Mouse (Mus musculus) activated CD4-positive, CD25-positive, alpha-beta regulatory T cell, adult 4 months (primary cell): ENCODE data around the gene Shq1. TPM values are rescaled to one million over a fixed set of nuclear protein-coding genes. Genes with fewer than 3 reads are reported as not detected.

Experiments
- ATAC-seq: one replicate; pipeline ENCODE4 v1.8.0; 2017
- polyA plus RNA-seq, 2 experiments: library from polyadenylated mRNA; unstranded; fragments of 100-300 nt; shearing (Covaris generic); gene quantifications; one replicate each; pipeline ENCODE4 v1.2.1; 2017

The Shq1 gene
- polyA plus RNA-seq, 2 experiments from 2014 or later = 7.1 to 7.7 TPM

GRCm38 (mm10) chr6:100667644-100668043 lies 3.3 kb downstream of the Shq1 start:
- no peak for ATAC-seq

- ATAC-seq = no peak
Observed at GRCm38 (mm10) chr6:100662224-100662623, 8.7 kb downstream of the Shq1 start.

GRCm38 (mm10) chr6:100660395-100660794 lies 10.6 kb downstream of the Shq1 start:
- no peak for ATAC-seq

DNA sequence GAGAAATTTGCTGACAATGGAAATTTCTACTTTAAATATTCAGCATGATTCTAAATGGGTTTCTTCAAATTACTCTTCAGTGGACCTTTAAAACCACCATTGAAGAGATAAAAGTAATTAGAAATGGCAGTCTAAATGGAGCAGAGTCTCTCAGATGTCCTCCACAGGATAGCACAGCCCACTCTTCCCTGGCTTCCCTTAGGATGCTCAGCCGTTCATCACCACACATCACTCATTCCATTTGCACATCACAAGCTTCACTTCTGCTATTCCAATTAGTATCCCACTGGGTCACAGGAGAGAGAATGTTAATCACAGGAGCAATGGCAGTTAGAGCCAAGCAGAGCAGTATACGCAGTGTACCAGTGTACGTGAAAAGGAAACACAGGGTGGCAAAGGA lies 18.4 kb downstream of the Shq1 start:
- no peak for ATAC-seq

DNA sequence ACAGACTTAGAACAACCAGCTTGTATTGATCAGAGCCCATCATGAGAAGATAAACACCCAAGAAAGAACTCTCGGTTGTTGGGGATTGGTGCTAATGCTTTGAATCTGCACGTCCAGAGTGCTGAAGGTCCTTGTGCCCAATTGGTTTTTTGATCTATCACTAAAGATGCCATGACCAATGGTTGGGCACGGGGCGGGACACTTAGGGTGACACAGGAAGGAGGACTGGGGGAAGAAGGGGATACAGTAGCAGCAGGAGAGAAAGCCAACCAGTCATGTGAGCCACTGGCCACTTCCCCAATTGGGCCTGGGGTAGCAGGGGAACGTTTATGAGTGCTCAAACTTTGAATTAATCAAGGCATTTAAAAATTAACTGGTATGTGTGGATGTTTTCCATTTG lies 23.8 kb downstream of the Shq1 start:
- ATAC-seq = no peak

- no peak for ATAC-seq
Observed at GRCm38 (mm10) chr6:100645469-100646201, 25.3 kb downstream of the Shq1 start.

GRCm38 (mm10) chr6:100644631-100645030 lies 26.3 kb downstream of the Shq1 start:
- no peak for ATAC-seq

DNA sequence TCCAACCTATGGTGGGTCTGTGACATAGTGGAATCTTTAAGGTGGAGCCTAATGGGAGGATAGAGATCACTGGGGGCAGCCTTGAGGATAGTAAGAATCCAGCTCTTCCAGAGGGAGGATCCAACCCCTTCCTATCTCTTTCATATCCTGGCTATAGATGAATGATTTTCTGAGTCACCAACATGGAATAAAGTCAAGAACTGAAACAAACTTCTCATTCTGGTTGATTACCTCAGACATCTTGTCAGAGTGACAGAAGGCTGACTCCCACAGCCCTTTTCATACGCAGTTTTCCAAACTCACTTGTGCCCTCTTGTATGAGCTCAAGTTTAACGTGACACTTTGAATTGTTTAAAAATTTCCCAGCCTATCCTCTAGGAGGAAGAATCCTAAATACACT lies 28.2 kb downstream of the Shq1 start:
- ATAC-seq = no peak

GRCm38 (mm10) chr6:100640591-100640990 lies 30.4 kb downstream of the Shq1 start:
- no peak for ATAC-seq

DNA sequence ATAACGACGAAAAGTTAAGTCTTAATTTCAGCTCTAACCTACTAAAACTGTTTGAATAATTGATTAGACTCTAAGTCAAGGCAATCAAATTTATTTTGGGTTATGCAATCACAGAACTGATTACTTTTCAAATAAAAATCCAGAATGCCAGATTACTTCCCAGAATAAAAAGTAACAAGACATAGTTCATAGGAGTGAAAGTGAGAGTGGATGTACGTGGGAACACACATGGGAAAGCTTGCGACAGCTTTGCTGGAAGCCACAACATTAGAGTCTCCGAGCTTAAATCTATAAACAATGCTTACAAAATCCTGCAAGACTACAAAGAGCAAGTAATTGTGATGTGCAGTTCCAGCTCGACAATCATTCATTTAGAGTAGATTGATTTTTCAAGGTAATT lies 41.9 kb downstream of the Shq1 start:
- no peak for ATAC-seq

DNA sequence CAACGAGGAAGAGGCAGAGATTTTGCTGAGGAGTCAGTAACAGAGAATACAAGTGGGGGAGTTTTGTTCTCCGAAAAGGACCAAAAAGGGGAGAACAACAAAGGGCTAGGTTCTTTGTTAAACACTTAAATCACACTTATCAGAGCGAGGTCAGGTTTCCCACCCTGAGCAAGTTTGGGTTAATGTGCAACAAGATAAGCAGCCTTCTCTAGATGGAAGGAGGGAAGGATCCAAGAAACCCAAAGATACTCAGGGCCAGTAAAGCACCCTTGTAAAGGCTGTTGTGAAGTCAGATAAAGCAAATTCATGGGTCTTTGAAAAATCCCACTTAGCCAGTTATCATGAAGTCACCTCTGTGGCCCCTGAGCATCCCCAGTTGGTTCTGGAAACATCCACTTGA lies 42.7 kb downstream of the Shq1 start:
- no peak for ATAC-seq

GRCm38 (mm10) chr6:100623922-100624321 lies 47.0 kb downstream of the Shq1 start:
- ATAC-seq = no peak

GRCm38 (mm10) chr6:100622861-100623507 lies 48.0 kb downstream of the Shq1 start:
- ATAC-seq = no peak

DNA sequence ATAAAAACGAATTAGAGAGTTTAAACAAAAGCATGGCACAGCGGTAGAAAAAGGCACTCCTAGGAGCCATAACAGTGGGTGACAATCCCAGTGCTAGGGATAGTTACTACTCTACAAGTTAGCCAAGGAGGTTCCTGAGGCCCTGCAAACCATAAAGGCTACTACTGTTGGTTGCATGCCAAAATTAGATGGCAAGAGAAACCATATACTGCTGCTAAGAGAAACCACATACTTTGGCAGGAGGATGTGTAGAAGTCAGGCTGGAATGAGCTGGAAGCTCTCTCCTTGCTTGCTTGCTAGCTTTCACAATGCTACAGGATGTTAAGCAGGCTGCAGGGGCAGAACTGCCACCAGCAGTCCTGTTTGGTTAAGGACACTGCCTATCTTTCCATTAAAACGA lies 50.5 kb downstream of the Shq1 start:
- no peak for ATAC-seq

DNA sequence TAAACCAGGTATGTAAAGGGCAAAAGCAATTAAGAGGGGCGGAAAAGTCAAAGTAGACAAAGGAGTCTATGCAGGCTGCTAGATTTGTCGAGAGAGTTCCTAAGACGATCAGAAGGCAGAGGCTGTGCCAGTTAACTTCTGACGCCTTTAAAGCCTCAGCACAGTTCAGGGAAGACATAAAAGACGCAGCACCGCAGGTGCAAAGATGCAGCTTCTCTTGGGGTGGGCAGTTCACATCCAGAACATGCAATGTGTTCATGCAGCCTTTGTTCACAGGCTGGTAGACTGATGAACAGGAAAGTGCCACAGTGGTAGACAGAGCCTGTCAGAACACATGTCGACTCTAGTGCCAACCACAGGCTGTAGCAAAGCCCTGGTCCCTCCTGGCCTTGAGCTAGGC lies 51.6 kb downstream of the Shq1 start:
- no peak for ATAC-seq

DNA sequence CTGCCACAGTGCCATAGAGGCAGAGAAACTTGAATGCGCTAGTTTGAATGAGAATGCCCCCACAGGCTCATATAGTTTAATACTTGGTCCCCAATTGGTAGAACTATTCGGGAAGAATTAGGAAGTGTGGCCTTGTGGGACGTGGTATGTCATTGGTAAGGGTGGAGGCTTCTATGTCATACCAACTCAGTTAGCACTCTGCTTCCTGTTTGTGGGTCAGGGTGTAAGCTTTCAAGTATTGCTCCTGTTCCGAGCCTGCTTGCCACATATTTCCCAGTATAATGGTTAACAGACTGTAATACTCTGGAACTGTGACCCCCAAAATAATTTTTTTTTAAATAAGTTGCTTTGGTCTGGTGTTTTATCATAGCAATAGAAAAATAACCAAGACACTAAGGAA lies 54.8 kb downstream of the Shq1 start:
- ATAC-seq = no peak

DNA sequence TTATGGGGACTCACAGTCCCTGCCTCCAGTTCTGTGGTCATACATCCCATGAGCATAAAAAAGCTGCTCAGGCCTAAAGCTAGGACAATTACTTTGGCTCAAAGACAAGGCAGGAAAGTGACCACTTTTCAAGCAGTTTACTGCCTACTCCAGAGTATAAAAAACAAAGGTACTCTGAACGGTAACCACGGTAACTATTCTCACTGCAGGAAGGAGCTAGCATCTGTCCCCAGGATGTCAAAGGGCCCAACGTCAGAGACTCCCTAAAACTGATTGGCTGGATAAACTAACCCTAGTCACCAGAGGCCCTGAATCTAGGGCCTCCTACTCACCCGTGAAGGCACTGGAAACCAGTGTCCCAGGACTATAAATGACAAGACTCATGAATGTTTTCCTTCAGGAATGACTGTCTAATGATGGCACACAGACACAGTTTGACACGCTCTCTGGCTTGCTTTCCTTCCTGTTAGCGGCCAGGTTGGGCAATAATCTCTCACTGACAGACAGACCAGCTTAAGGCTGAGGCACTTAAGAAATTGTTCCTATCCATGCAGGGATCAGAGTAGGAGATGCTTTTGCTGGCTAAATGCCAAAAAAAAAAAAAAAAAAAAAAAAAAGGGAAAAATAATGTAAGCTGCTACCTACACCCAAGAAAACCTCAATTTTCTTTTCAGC lies 57.2 kb downstream of the Shq1 start:
- no peak for ATAC-seq

DNA sequence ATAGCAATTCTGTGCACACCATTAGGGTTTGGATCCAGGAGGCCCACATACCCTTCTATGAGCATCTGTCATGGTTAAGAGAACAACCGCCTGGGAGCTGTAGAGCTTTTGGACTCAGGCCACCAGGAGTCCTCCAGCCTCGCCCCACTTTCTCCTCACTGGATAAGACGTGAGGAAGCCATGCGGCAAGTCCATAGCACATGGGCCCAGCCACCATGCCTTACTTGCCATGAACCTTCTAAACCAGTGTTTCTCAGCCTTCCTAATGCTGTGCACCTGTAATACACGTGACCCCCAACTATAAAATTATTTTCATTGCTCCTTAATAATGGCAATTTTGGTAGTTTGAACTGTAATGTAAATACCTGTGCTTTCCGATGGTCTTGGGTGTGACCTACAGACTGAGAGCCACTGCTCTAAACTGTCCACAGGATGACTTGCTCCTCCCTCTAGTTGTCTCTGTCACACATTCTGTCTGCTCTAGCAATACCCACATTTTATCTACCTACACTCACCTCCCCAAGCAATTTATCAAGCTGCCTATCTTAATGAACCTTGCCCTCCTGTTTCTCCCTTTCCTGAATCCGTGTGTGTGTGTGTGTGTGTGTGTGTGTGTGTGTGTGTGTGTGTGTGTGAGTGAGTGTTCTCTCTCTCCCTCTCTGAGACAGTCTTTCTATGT lies 59.9 kb downstream of the Shq1 start:
- no peak for ATAC-seq

DNA sequence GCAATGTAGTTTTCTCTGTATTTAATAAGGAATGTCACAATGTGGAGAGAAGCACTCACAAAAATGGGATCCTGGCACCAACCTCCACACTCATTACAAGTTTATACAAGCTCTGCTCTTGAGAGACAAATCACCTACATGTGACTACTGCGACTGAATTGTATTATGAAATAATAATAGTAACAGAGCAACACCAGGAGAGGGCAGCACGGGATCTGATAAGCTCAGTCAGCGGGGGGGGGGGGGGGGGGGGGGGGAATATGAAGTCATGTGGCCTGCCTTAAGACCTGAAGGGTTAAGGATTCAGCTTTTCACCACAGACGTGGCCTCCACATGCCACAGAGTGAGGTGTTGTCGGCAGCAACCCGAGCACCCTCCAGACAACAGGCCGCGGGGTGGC lies 60.8 kb downstream of the Shq1 start:
- no peak for ATAC-seq

DNA sequence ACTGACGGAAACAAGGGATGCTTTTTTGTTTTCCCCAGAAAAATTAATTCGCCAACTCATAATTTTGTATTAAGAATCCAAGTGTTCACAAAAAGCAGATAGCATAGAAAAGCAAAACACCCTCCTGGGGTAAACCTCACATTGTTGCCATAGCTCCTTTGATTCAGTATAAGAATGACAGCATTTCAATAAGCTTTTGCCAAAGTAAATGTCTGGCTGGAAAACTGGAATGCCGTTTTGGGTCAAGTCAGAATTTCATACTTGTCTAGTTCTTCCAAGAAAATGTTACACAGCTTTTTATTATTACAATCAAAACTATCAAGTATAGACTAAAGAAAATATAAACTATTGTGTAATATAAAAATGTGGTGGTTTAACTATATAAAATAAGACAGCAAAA lies 61.7 kb downstream of the Shq1 start:
- ATAC-seq = no peak

- ATAC-seq = no peak
Observed at GRCm38 (mm10) chr6:100608429-100608828, 62.5 kb downstream of the Shq1 start.

DNA sequence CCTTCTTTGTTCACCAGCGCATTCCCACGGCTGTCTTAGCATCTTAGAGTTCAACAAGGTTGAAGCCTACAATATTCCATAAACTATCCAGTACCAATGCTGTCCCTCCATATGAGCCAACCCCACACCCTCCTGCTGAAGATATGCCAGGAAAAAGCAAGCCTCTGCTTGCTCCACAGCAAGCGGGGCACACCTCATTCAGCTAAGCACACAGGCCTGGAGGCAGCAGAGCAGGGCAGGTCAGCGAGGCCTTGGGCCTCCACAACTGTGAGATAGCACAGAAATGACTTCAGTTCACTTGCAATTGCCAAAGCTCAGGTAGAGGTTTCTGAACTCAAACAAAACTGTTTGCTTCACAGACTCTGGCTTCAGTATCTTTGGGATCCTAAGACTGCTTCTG lies 64.2 kb downstream of the Shq1 start:
- ATAC-seq = no peak

- ATAC-seq = no peak
Observed at GRCm38 (mm10) chr6:100603702-100604101, 67.3 kb downstream of the Shq1 start.
